Mouse (Mus musculus): ENCODE measurements at regions not wholly inside any gene's neighbourhood (a gene's known extent, or its start where the extent isn't known, plus 50 kb on each side); places are given as distances from the start of the nearest gene placed in this dataset.

GRCm38 (mm10) chr2:116709608-116710007 is 168.9 kb upstream of the Tmco5 start:
- in situ Hi-C loops (cut with MboI; ENCODE audit: low pct_unique_long_range_greater_than_20kb), result no loop called here
- ChIA-PET POLR2A (interaction anchor here (0.7 kb wide), 2 partner anchors 78 to 1936 kb away, joined by 3 read pairs; no protein-coding TSS in a partner anchor), CTCF (no interaction called here)
- DNase-seq (ENCODE audit: low read depth, low spot score), result no peak
- no peak for TF ChIP-seq CTCF (IDR thresholded peaks at IDR 0.05)
- ATAC-seq, result no peak
- H3K27me3 ChIP-seq, result no peaks in the 10 kb centered on the region

- CTCF ChIA-PET, result no interaction called here
- POLR2A ChIA-PET, result no interaction called here
- no peak for TF ChIP-seq CTCF (IDR thresholded peaks at IDR 0.05)
- in situ Hi-C loops (cut with MboI; ENCODE audit: low pct_unique_long_range_greater_than_20kb), result no loop called here
- H3K27me3 ChIP-seq, result no peaks in the 10 kb centered on the region
- ATAC-seq, result no peak
- no peak for DNase-seq (ENCODE audit: low read depth, low spot score)
Observed at GRCm38 (mm10) chr2:116716529-116717201, 161.8 kb upstream of the Tmco5 start.

- ChIA-PET POLR2A (no interaction called here), CTCF (interaction anchor here (1.5 kb wide), 1 partner anchor 13 kb away, joined by 3 read pairs; no protein-coding TSS in a partner anchor)
- DNase-seq (ENCODE audit: low read depth, low spot score) (no peak), ATAC-seq (peak; percentile 39)
- in situ Hi-C loops (cut with MboI; ENCODE audit: low pct_unique_long_range_greater_than_20kb), result no loop called here
- H3K27me3 ChIP-seq, result no peaks in the 10 kb centered on the region
- no peak for TF ChIP-seq CTCF (IDR thresholded peaks at IDR 0.05)
Observed at GRCm38 (mm10) chr2:116718637-116719036, 159.9 kb upstream of the Tmco5 start.

- ATAC-seq (peak; percentile 76), DNase-seq (ENCODE audit: low read depth, low spot score) (no peak)
- no peak for TF ChIP-seq CTCF (IDR thresholded peaks at IDR 0.05)
- H3K27me3 ChIP-seq, result no peaks in the 10 kb centered on the region
- in situ Hi-C loops (cut with MboI; ENCODE audit: low pct_unique_long_range_greater_than_20kb), result loop anchor here (25.0 kb wide), 1 partner anchor 515 kb away; no protein-coding TSS in a partner anchor
- ChIA-PET POLR2A (no interaction called here), CTCF (no interaction called here)
Observed at GRCm38 (mm10) chr2:116727591-116727990, 150.9 kb upstream of the Tmco5 start.

- peaks cover 8% of the 10 kb centered on the region for H3K27me3 ChIP-seq
- peak; percentile 82 for TF ChIP-seq CTCF (IDR thresholded peaks at IDR 0.05)
- in situ Hi-C loops (cut with MboI; ENCODE audit: low pct_unique_long_range_greater_than_20kb), result loop anchor here (25.0 kb wide), 1 partner anchor 523 kb away; no protein-coding TSS in a partner anchor
- POLR2A ChIA-PET, result interaction anchor here (0.6 kb wide), 1 partner anchor 28 kb away, joined by 6 read pairs; no protein-coding TSS in a partner anchor
- CTCF ChIA-PET, result interaction anchor here (1.0 to 1.6 kb wide), 9 partner anchors 10 to 560 kb away, joined by 3 to 5 read pairs (median 3); no protein-coding TSS in a partner anchor
- DNase-seq (ENCODE audit: low read depth, low spot score) (no peak), ATAC-seq (peak; percentile 76)
Observed at GRCm38 (mm10) chr2:116735702-116736101, 142.8 kb upstream of the Tmco5 start.

- ATAC-seq (no peak), DNase-seq (ENCODE audit: low read depth, low spot score) (no peak)
- no peak for TF ChIP-seq CTCF (IDR thresholded peaks at IDR 0.05)
- ChIA-PET CTCF (interaction anchor here (0.7 to 2.5 kb wide), 5 partner anchors 9 to 70 kb away, joined by 3 to 8 read pairs (median 4); no protein-coding TSS in a partner anchor), POLR2A (interaction anchor here (0.6 kb wide), 1 partner anchor 646 kb away, joined by 3 read pairs; no protein-coding TSS in a partner anchor)
- in situ Hi-C loops (cut with MboI; ENCODE audit: low pct_unique_long_range_greater_than_20kb), result no loop called here
- peaks cover 8% of the 10 kb centered on the region for H3K27me3 ChIP-seq
Observed at GRCm38 (mm10) chr2:116768459-116769047, 109.9 kb upstream of the Tmco5 start.

GRCm38 (mm10) chr2:116769186-116769585 is 109.3 kb upstream of the Tmco5 start:
- H3K27me3 ChIP-seq, result peaks cover 8% of the 10 kb centered on the region
- DNase-seq (ENCODE audit: low read depth, low spot score) (no peak), ATAC-seq (no peak)
- TF ChIP-seq CTCF (IDR thresholded peaks at IDR 0.05), result peak; percentile 69
- in situ Hi-C loops (cut with MboI; ENCODE audit: low pct_unique_long_range_greater_than_20kb), result no loop called here
- ChIA-PET POLR2A (interaction anchor here (0.6 kb wide), 1 partner anchor 647 kb away, joined by 3 read pairs; no protein-coding TSS in a partner anchor), CTCF (interaction anchor here (0.7 to 2.5 kb wide), 7 partner anchors 10 to 69 kb away, joined by 3 to 8 read pairs (median 4); no protein-coding TSS in a partner anchor)

- no peak for TF ChIP-seq CTCF (IDR thresholded peaks at IDR 0.05)
- ChIA-PET POLR2A (no interaction called here), CTCF (interaction anchor here (0.9 kb wide), 1 partner anchor 86 kb away, joined by 3 read pairs; no protein-coding TSS in a partner anchor)
- no peak for DNase-seq (ENCODE audit: low read depth, low spot score)
- no peaks in the 10 kb centered on the region for H3K27me3 ChIP-seq
- in situ Hi-C loops (cut with MboI; ENCODE audit: low pct_unique_long_range_greater_than_20kb), result no loop called here
- ATAC-seq, result no peak
Observed at GRCm38 (mm10) chr2:116772569-116772968, 105.9 kb upstream of the Tmco5 start.

- no peaks in the 10 kb centered on the region for H3K27me3 ChIP-seq
- CTCF ChIA-PET, result interaction anchor here (1.4 kb wide), 1 partner anchor 431 kb away, joined by 3 read pairs; no protein-coding TSS in a partner anchor
- DNase-seq (ENCODE audit: low read depth, low spot score) (no peak), ATAC-seq (no peak)
- no peak for TF ChIP-seq CTCF (IDR thresholded peaks at IDR 0.05)
- POLR2A ChIA-PET, result no interaction called here
- in situ Hi-C loops (cut with MboI; ENCODE audit: low pct_unique_long_range_greater_than_20kb), result no loop called here
Observed at GRCm38 (mm10) chr2:116800141-116800540, 78.3 kb upstream of the Tmco5 start.

- ChIA-PET CTCF (interaction anchor here (0.8 to 1.4 kb wide), 2 partner anchors 66 to 430 kb away, joined by 3 read pairs; no protein-coding TSS in a partner anchor), POLR2A (interaction anchor here (0.6 kb wide), 1 partner anchor 14 kb away, joined by 3 read pairs; no protein-coding TSS in a partner anchor)
- H3K27me3 ChIP-seq, result no peaks in the 10 kb centered on the region
- ATAC-seq (no peak), DNase-seq (ENCODE audit: low read depth, low spot score) (no peak)
- in situ Hi-C loops (cut with MboI; ENCODE audit: low pct_unique_long_range_greater_than_20kb), result no loop called here
- no peak for TF ChIP-seq CTCF (IDR thresholded peaks at IDR 0.05)
Observed at GRCm38 (mm10) chr2:116801578-116801977, 76.9 kb upstream of the Tmco5 start.
